Mouse (Mus musculus) heart, adult 18-20 months (tissue): ENCODE data around the gene Gm17720. TPM values are rescaled to one million over a fixed set of nuclear protein-coding genes. Genes with fewer than 3 reads are reported as not detected.
A peak's percentile ranks its signal among the peaks of the same experiment; 100 is the strongest.

Source experiments
- DNase-seq, 2 experiments: peaks; one replicate each; pipeline ENCODE4 v3.0.0; 2021 to 2022; ENCODE audit warnings: mixed read lengths in 1 of 2
- total RNA-seq, 2 experiments: library from RNA; stranded (reverse); gene quantifications; 2 replicates each; pipeline ENCODE4 v1.2.3; 2021

Gene Gm17720
- total RNA-seq, 2 experiments from 2014 or later: not detected

- DNase-seq: no peak
Measured at GRCm38 (mm10) chr8:110039659-110040058, 62.9 kb downstream of the Gm17720 start, which contains the start of gene Chst4. TSS of gene Chst4 (minus strand) at chr8:110039740.

- no peak for DNase-seq
Measured at GRCm38 (mm10) chr8:110039216-110039615, 63.3 kb downstream of the Gm17720 start.

- no peak for DNase-seq
Measured at GRCm38 (mm10) chr8:110036156-110036555, 66.4 kb downstream of the Gm17720 start.

- no peak for DNase-seq
Measured at GRCm38 (mm10) chr8:110034331-110034730, 68.2 kb downstream of the Gm17720 start.

GRCm38 (mm10) chr8:110033771-110034170, 68.8 kb downstream of the Gm17720 start:
- DNase-seq: peak in 1 of 2 experiments; percentile 18

Other genes starting within 250 kb of the Gm17720 start
- gene Phlpp2, start 234.2 kb downstream of the Gm17720 start, total RNA-seq: 1 to 10 TPM; 3.0 to 3.4 TPM
- gene Marveld3, start 140.6 kb downstream of the Gm17720 start, total RNA-seq: under 1 TPM in 1 of 2 experiments, not detected in 1; 0.46 TPM
- gene Tat, start 112.3 kb downstream of the Gm17720 start, total RNA-seq: 1 to 10 TPM in 1 of 2 experiments, under 1 TPM in 1; 0.50 to 3.6 TPM
- 1 to 10 TPM; 1.7 to 5.4 TPM for gene Chst4, start 63.0 kb downstream of the Gm17720 start, total RNA-seq
- 1 to 10 TPM; 4.7 to 6.3 TPM for gene Zfp612, start 23.0 kb downstream of the Gm17720 start, total RNA-seq
- gene Gm21964, start 1.5 kb downstream of the Gm17720 start, total RNA-seq: not detected
- gene Calb2, start 65.5 kb upstream of the Gm17720 start, total RNA-seq: not detected
- 1 to 10 TPM; 2.4 to 3.3 TPM for gene Cmtr2, start 112.9 kb upstream of the Gm17720 start, total RNA-seq
- gene Hydin, start 164.2 kb upstream of the Gm17720 start, total RNA-seq: under 1 TPM; 0.07 to 0.36 TPM